Mouse (Mus musculus) granulocyte monocyte progenitor cell, adult 5-6 weeks (primary cell): Measurements from ENCODE around the gene Reps2. TPM values are rescaled to one million over a fixed set of nuclear protein-coding genes. Genes with fewer than 3 reads are reported as not detected.

Experiments used
- ATAC-seq: replicated peaks from 2 replicates; pipeline ENCODE4 v1.8.0; 2016; ENCODE audit warnings: mild to moderate bottlenecking, moderate TSS enrichment, inconsistent platforms; ENCODE audit not compliant: poor library complexity, severe bottlenecking
- total RNA-seq, 2 experiments: library from RNA; stranded (forward) in 1 of 2; stranded (reverse) in 1 of 2; fragments of 200-712, 200-1000 nt in 1 of 2; fragments of >200 nt in 1 of 2; fragmentation: Nextera tagmentation in 1 of 2; gene quantifications; 2 replicates each; pipeline ENCODE4 v1.2.3; 2014 to 2017

The Reps2 gene
- total RNA-seq, 2 experiments from 2014 or later: 0.15 TPM; not detected in 1

GRCm38 (mm10) chrX:162407291-162407690 lies 236.2 kb downstream of the Reps2 start:
- ATAC-seq: no peak

- no peak for ATAC-seq
These were observed 241.0 kb downstream of the Reps2 start for GRCm38 (mm10) chrX:162402487-162402886.

GRCm38 (mm10) chrX:162380730-162381129 lies 262.7 kb downstream of the Reps2 start:
- ATAC-seq: no peak

- ATAC-seq: no peak
These were observed 280.2 kb downstream of the Reps2 start for GRCm38 (mm10) chrX:162363206-162363605.

Other genes with a start within 250 kb of the Reps2 start
- gene Rbbp7, start 116.8 kb upstream of the Reps2 start, total RNA-seq (2014; fragmentation: Nextera tagmentation): 185 and 255 TPM in 2 replicates
- gene Rbbp7, start 116.8 kb upstream of the Reps2 start, total RNA-seq (2017): 276 and 296 TPM in 2 replicates
- gene Txlng, start 185.8 kb upstream of the Reps2 start, total RNA-seq (2014; fragmentation: Nextera tagmentation): 21.9 and 26.4 TPM in 2 replicates
- gene Txlng, start 185.8 kb upstream of the Reps2 start, total RNA-seq (2017): 39.6 and 41.4 TPM in 2 replicates
- 11.4 and 16.9 TPM in 2 replicates for gene Syap1, start 244.8 kb upstream of the Reps2 start, total RNA-seq (2014; fragmentation: Nextera tagmentation)
- 33.9 and 36.4 TPM in 2 replicates for gene Syap1, start 244.8 kb upstream of the Reps2 start, total RNA-seq (2017)